Mouse (Mus musculus) kidney, embryonic 16.5 days (tissue): ENCODE data around the gene Slc7a11. TPM values are rescaled to one million over a fixed set of nuclear protein-coding genes. Genes with fewer than 3 reads are reported as not detected.
A peak's percentile ranks its signal among the peaks of the same experiment; 100 is the strongest.

Experiments
- ATAC-seq: fragments of 200-750 bp; cut with Nextera tagmentation; 2 replicates; pipeline ENCODE4 v1.8.0; 2017; ENCODE audit warnings: moderate TSS enrichment; ENCODE audit not compliant: low FRiP score, low TSS enrichment
- H3K27ac ChIP-seq: fragments of 300-500 bp; sonication (generic); 2 replicates; pipeline ENCODE4 v1.5.1; 2014; ENCODE audit warnings: low read length
- H3K27me3 ChIP-seq: fragments of 300-500 bp; sonication (generic); 2 replicates; pipeline ENCODE4 v1.6.1; 2014; ENCODE audit warnings: low read length, control low read depth, mixed read lengths; ENCODE audit not compliant: insufficient read depth
- H3K36me3 ChIP-seq: fragments of 300-500 bp; sonication (generic); 2 replicates; pipeline ENCODE4 v1.6.1; 2014; ENCODE audit warnings: low read length, control low read depth, mixed read lengths; ENCODE audit not compliant: insufficient read depth
- H3K4me1 ChIP-seq: fragments of 300-500 bp; sonication (generic); 2 replicates; pipeline ENCODE4 v1.6.1; 2014; ENCODE audit warnings: low read length, control low read depth, mixed read lengths; ENCODE audit not compliant: insufficient read depth
- H3K4me2 ChIP-seq: fragments of 300-500 bp; sonication (generic); replicated peaks from 2 replicates; pipeline ENCODE4 v1.6.1; 2014; ENCODE audit warnings: low read depth, low read length
- H3K4me3 ChIP-seq: fragments of 300-500 bp; sonication (generic); 2 replicates; pipeline ENCODE4 v1.5.1; 2014; ENCODE audit warnings: mild to moderate bottlenecking, low read length
- H3K9ac ChIP-seq: fragments of 300-500 bp; sonication (generic); replicated peaks from 2 replicates; pipeline ENCODE4 v1.6.1; 2014; ENCODE audit warnings: low read length
- H3K9me3 ChIP-seq: fragments of 300-500 bp; sonication (generic); 2 replicates; pipeline ENCODE4 v1.6.1; 2016; ENCODE audit warnings: low read length, control low read depth
- WGBS: fragments of 180-500 bp; shearing (Covaris S2); extraction: QIAGEN DNeasy Blood & Tissue Kit; methylation state at CpG from one replicate; pipeline ENCODE4 v1.1.7; 2014; 5-methylcytosine and 5-hydroxymethylcytosine counted together
- polyA plus RNA-seq: library from polyadenylated mRNA; unstranded; fragments of >200 nt; fragmentation: Nextera tagmentation; extraction: Ambion mirVana; gene quantifications from 2 replicates; pipeline ENCODE4 v1.2.1, GENCODE M21; 2015

Gene Slc7a11
- polyA plus RNA-seq, 1 experiment from 2014 or later, result 0.15 TPM

GRCm38 (mm10) chr3:50381861-50382693, 61.3 kb downstream of the Slc7a11 start:
- H3K4me1 ChIP-seq, result peaks cover 11% of the 10 kb centered on the region
- H3K9ac ChIP-seq, result peak overlapping the region; percentile 62
- peak overlapping the region; percentile 51 for H3K4me3 ChIP-seq
- no peaks in the 10 kb centered on the region for H3K36me3 ChIP-seq
- H3K27me3 ChIP-seq, result no peaks in the 10 kb centered on the region
- peak overlapping the region; percentile 67 for H3K27ac ChIP-seq
- H3K9me3 ChIP-seq, result no peaks in the 10 kb centered on the region
- ATAC-seq, result peak; percentile 60; the same call in 1 of the 2 replicates
- H3K4me2 ChIP-seq, result peak overlapping the region; percentile 67
- 24% methylated on average over 22 of the region's 22 CpGs for WGBS

GRCm38 (mm10) chr3:50381160-50381860, 62.1 kb downstream of the Slc7a11 start:
- Histone ChIP-seq H3K27me3 (no peaks in the 10 kb centered on the region), H3K4me3 (peak overlapping the region; percentile 51), H3K9me3 (no peaks in the 10 kb centered on the region), H3K9ac (peak overlapping the region; percentile 62), H3K4me2 (peak overlapping the region; percentile 67), H3K27ac (no peak overlapping the region), H3K4me1 (peaks cover 11% of the 10 kb centered on the region), H3K36me3 (no peaks in the 10 kb centered on the region)
- 18% methylated on average over 10 of the region's 10 CpGs for WGBS
- peak; percentile 81; the same call in 1 of the 2 replicates for ATAC-seq

GRCm38 (mm10) chr3:50379942-50380341, 63.5 kb downstream of the Slc7a11 start:
- no peak for ATAC-seq
- H3K9me3 ChIP-seq, result no peaks in the 10 kb centered on the region
- WGBS, result 65% methylated on average over 8 of the region's 8 CpGs
- no peak overlapping the region for H3K4me3 ChIP-seq
- H3K4me1 ChIP-seq, result peaks cover 11% of the 10 kb centered on the region
- H3K36me3 ChIP-seq, result no peaks in the 10 kb centered on the region
- no peak overlapping the region for H3K27ac ChIP-seq
- no peak overlapping the region for H3K9ac ChIP-seq
- no peak overlapping the region for H3K4me2 ChIP-seq
- H3K27me3 ChIP-seq, result no peaks in the 10 kb centered on the region

- Histone ChIP-seq H3K9ac (no peak overlapping the region), H3K27ac (no peak overlapping the region), H3K9me3 (no peaks in the 10 kb centered on the region), H3K27me3 (no peaks in the 10 kb centered on the region), H3K36me3 (no peaks in the 10 kb centered on the region), H3K4me1 (no peaks in the 10 kb centered on the region), H3K4me2 (no peak overlapping the region), H3K4me3 (no peak overlapping the region)
- no peak for ATAC-seq
These were observed 67.9 kb downstream of the Slc7a11 start for GRCm38 (mm10) chr3:50375477-50375876.

- Histone ChIP-seq H3K9ac (no peak overlapping the region), H3K9me3 (no peaks in the 10 kb centered on the region)
These were observed 73.6 kb downstream of the Slc7a11 start for GRCm38 (mm10) chr3:50369791-50370190.

GRCm38 (mm10) chr3:50367175-50367574, 76.2 kb downstream of the Slc7a11 start:
- Histone ChIP-seq H3K27me3 (no peaks in the 10 kb centered on the region), H3K9ac (no peak overlapping the region), H3K4me2 (no peak overlapping the region), H3K36me3 (no peaks in the 10 kb centered on the region), H3K4me1 (0 out of 2 replicates have a peak, but pooled peaks cover 5% of the 10 kb centered on the region), H3K9me3 (no peaks in the 10 kb centered on the region), H3K4me3 (no peak overlapping the region), H3K27ac (no peak overlapping the region)
- ATAC-seq, result no peak
- WGBS, result 63% methylated on average over 3 of the region's 3 CpGs

More at GRCm38 (mm10) chr3:50369791-50370190, 73.6 kb downstream of the Slc7a11 start:
- Histone ChIP-seq H3K4me1 (0 out of 2 replicates have a peak, but pooled peaks cover 5% of the 10 kb centered on the region), H3K27ac (no peak overlapping the region), H3K4me3 (no peak overlapping the region), H3K36me3 (no peaks in the 10 kb centered on the region), H3K27me3 (no peaks in the 10 kb centered on the region), H3K4me2 (no peak overlapping the region)
- ATAC-seq, result no peak
- 77% methylated on average over 6 of the region's 6 CpGs for WGBS

- H3K36me3 ChIP-seq, result no peaks in the 10 kb centered on the region
- no peaks in the 10 kb centered on the region for H3K27me3 ChIP-seq
- no peak overlapping the region for H3K9ac ChIP-seq
- 83% methylated on average over 3 of the region's 3 CpGs for WGBS
- no peak overlapping the region for H3K4me2 ChIP-seq
- H3K4me3 ChIP-seq, result no peak overlapping the region
- no peaks in the 10 kb centered on the region for H3K9me3 ChIP-seq
- H3K4me1 ChIP-seq, result 0 out of 2 replicates have a peak, but pooled peaks cover 5% of the 10 kb centered on the region
- no peak for ATAC-seq
- H3K27ac ChIP-seq, result no peak overlapping the region
These were observed 79.8 kb downstream of the Slc7a11 start for GRCm38 (mm10) chr3:50363659-50364058.

GRCm38 (mm10) chr3:50347081-50347480, 96.3 kb downstream of the Slc7a11 start:
- no peak overlapping the region for H3K9ac ChIP-seq
- H3K9me3 ChIP-seq, result no peaks in the 10 kb centered on the region
- H3K27me3 ChIP-seq, result no peaks in the 10 kb centered on the region
- H3K4me3 ChIP-seq, result no peak overlapping the region
- no peak overlapping the region for H3K27ac ChIP-seq
- WGBS, result 43% methylated on average over 1 of the region's 1 CpGs
- no peak for ATAC-seq
- no peaks in the 10 kb centered on the region for H3K36me3 ChIP-seq
- no peaks in the 10 kb centered on the region for H3K4me1 ChIP-seq
- H3K4me2 ChIP-seq, result no peak overlapping the region

- no peaks in the 10 kb centered on the region for H3K4me1 ChIP-seq
- H3K36me3 ChIP-seq, result no peaks in the 10 kb centered on the region
- no peaks in the 10 kb centered on the region for H3K9me3 ChIP-seq
- 90% methylated on average over 1 of the region's 1 CpGs for WGBS
- H3K9ac ChIP-seq, result no peak overlapping the region
- no peak overlapping the region for H3K27ac ChIP-seq
- H3K27me3 ChIP-seq, result no peaks in the 10 kb centered on the region
- H3K4me2 ChIP-seq, result no peak overlapping the region
- ATAC-seq, result no peak
- no peak overlapping the region for H3K4me3 ChIP-seq
These were observed 99.0 kb downstream of the Slc7a11 start for GRCm38 (mm10) chr3:50344411-50344810.

GRCm38 (mm10) chr3:50324524-50324923, 118.9 kb downstream of the Slc7a11 start:
- Histone ChIP-seq H3K27ac (no peak overlapping the region), H3K27me3 (no peaks in the 10 kb centered on the region), H3K4me1 (no peaks in the 10 kb centered on the region), H3K4me2 (no peak overlapping the region), H3K36me3 (no peaks in the 10 kb centered on the region), H3K4me3 (no peak overlapping the region), H3K9me3 (no peaks in the 10 kb centered on the region), H3K9ac (no peak overlapping the region)
- WGBS, result 56% methylated on average over 8 of the region's 8 CpGs
- ATAC-seq, result no peak
